Mouse (Mus musculus): Measurements from ENCODE around the gene Ankrd63. TPM values are rescaled to one million over a fixed set of nuclear protein-coding genes. Genes with fewer than 3 reads are reported as not detected.
A peak's percentile ranks its signal among the peaks of the same experiment; 100 is the strongest.

Gene Ankrd63
- total and polyA plus RNA-seq, 2 experiments from 2014 or later, result 0.22 TPM; not detected in 1

DNA sequence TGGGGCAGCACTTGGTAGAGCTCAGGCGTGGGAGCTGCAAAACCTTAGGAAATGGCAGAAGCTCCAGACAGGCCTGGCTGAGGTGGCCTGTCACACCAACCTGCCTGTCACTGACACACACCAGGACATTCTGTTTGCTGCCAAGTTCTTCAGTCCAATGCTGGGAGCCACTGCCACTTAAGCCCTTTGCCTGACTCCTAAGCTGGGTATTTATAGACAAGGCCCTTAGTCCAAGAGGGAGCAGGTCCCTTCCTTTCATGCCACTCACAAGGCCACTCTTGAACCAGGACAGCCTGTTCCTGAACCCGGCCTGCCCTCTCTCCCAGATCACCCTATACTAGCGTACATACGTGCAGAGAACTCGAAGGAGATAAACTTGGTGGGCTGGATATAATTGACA lies 12.9 kb upstream of the Ankrd63 start:
- no peak for TF ChIP-seq CTCF (IDR thresholded peaks at IDR 0.05)
- Histone ChIP-seq H3K4me1 (ENCODE audit: insufficient read depth, low read length) (peaks cover 5% of the 10 kb centered on the region), H3K4me2 (ENCODE audit: low read depth, low read length, poor library complexity, severe bottlenecking) (no peak overlapping the region), H3K27me3 (ENCODE audit: insufficient read depth, low read length) (peaks cover 8% of the 10 kb centered on the region; the same call in 1 of the 2 replicates), H3K9ac (replicated peaks; ENCODE audit: low read length, poor library complexity, severe bottlenecking) (no peak overlapping the region), H3K4me3 (ENCODE audit: low read depth, low read length) (no peak overlapping the region), H3K9me3 (ENCODE audit: low read length) (no peaks in the 10 kb centered on the region), H3K36me3 (ENCODE audit: insufficient read depth, low read length) (no peaks in the 10 kb centered on the region), H3K27ac (ENCODE audit: low read depth, low read length) (no peak overlapping the region)
- DNase-seq (ENCODE audit: low spot score) (no peak), ATAC-seq (ENCODE audit: low FRiP score) (no peak)
- WGBS, result 93% methylated on average over 5 of the region's 5 CpGs

DNA sequence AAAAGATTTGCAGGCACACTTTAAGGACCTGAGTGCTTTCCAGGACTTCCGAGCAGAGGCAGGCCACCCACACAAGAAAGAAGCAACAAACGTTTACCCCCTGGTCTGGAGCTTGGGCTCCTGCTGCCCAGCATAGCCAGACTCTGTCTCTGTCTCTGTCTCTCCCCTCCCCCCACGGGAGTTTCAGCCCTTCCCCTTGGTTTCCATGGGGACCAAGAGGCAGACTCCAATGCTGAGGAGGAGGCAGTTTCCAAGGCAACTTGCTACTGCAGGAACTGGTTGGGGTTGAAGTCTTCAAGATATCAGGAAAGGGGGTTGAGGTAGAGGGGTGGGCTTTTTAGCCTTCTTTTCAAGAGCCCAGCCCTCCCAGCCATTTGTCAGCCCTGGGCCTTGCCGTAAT lies 10.5 kb upstream of the Ankrd63 start:
- no peak overlapping the region for H3K4me3 ChIP-seq (ENCODE audit: low read depth, low read length)
- no peaks in the 10 kb centered on the region for H3K36me3 ChIP-seq (ENCODE audit: insufficient read depth, low read length)
- H3K27ac ChIP-seq (ENCODE audit: low read depth, low read length), result no peak overlapping the region
- no peaks in the 10 kb centered on the region for H3K9me3 ChIP-seq (ENCODE audit: low read length)
- H3K4me2 ChIP-seq (ENCODE audit: low read depth, low read length, poor library complexity, severe bottlenecking), result no peak overlapping the region
- 19% methylated on average over 4 of the region's 4 CpGs for WGBS
- no peak for TF ChIP-seq CTCF (IDR thresholded peaks at IDR 0.05)
- H3K4me1 ChIP-seq (ENCODE audit: insufficient read depth, low read length), result peaks cover 13% of the 10 kb centered on the region
- peak; percentile 77 for DNase-seq (ENCODE audit: low spot score)
- H3K27me3 ChIP-seq (ENCODE audit: insufficient read depth, low read length), result peaks cover 24% of the 10 kb centered on the region
- H3K9ac ChIP-seq (replicated peaks; ENCODE audit: low read length, poor library complexity, severe bottlenecking), result no peak overlapping the region
- ATAC-seq (ENCODE audit: low FRiP score), result peak; percentile 74

DNA sequence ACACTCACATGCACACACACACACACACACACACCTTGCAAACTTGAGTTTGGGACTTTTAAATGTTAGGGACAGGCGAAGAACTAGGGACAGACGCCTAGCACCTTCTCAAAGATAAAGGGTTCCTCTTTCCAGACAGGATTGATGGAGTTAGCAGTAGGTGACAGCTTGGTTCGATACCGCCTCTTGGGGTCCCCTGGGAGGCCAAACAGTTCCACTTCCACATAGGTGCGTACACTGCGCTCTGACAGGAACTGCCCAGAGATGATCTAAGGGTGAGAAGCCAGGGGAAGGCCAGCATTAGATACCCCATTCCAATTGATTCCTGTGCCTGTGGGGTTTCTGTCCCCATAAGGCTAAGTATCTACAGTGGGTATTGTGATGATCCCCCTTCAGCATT lies 9.9 kb upstream of the Ankrd63 start:
- WGBS, result 91% methylated on average over 6 of the region's 6 CpGs
- no peak overlapping the region for H3K27ac ChIP-seq (ENCODE audit: low read depth, low read length)
- peaks cover 30% of the 10 kb centered on the region for H3K27me3 ChIP-seq (ENCODE audit: insufficient read depth, low read length)
- no peak overlapping the region for H3K9ac ChIP-seq (replicated peaks; ENCODE audit: low read length, poor library complexity, severe bottlenecking)
- no peak for TF ChIP-seq CTCF (IDR thresholded peaks at IDR 0.05)
- DNase-seq (ENCODE audit: low spot score) (no peak), ATAC-seq (ENCODE audit: low FRiP score) (no peak)
- no peak overlapping the region for H3K4me3 ChIP-seq (ENCODE audit: low read depth, low read length)
- no peaks in the 10 kb centered on the region for H3K36me3 ChIP-seq (ENCODE audit: insufficient read depth, low read length)
- H3K9me3 ChIP-seq (ENCODE audit: low read length), result no peaks in the 10 kb centered on the region
- H3K4me1 ChIP-seq (ENCODE audit: insufficient read depth, low read length), result peaks cover 13% of the 10 kb centered on the region
- H3K4me2 ChIP-seq (ENCODE audit: low read depth, low read length, poor library complexity, severe bottlenecking), result no peak overlapping the region

DNA sequence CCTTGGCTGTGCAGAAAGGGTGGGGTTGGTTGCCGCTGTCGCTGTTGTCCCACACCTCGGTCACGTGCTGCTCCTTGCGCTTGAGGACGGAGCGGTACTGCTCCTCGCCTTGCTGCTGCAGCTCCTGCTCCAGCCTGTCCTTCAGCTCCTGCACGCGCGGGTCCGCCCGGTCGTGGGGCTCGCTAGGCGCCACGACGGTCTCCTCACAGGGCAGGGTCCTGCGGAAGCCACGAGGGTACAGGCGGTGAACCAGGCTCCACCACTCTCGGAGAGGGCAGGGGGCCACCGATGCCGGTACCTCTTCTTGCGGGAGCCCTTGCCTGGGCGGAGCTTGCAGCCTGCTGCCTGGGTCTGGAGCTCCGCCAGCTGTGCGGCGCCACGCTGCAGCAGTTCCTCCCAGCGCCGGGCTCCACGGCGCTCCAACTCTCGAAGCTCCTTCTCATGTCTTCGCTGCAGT lies 7.3 kb upstream of the Ankrd63 start:
- ATAC-seq (ENCODE audit: low FRiP score), result peak; percentile 55
- Histone ChIP-seq H3K9me3 (ENCODE audit: low read length) (no peaks in the 10 kb centered on the region), H3K27ac (ENCODE audit: low read depth, low read length) (no peak overlapping the region), H3K36me3 (ENCODE audit: insufficient read depth, low read length) (no peaks in the 10 kb centered on the region), H3K4me2 (ENCODE audit: low read depth, low read length, poor library complexity, severe bottlenecking) (peak overlapping the region; percentile 89), H3K4me1 (ENCODE audit: insufficient read depth, low read length) (peaks cover 13% of the 10 kb centered on the region), H3K9ac (replicated peaks; ENCODE audit: low read length, poor library complexity, severe bottlenecking) (peak overlapping the region; percentile 51), H3K4me3 (ENCODE audit: low read depth, low read length) (peak overlapping the region; percentile 39), H3K27me3 (ENCODE audit: insufficient read depth, low read length) (peaks cover 53% of the 10 kb centered on the region)
- DNase-seq (ENCODE audit: low spot score), result peak; percentile 66
- WGBS, result under 1% methylated on average over 36 of the region's 36 CpGs
- no peak for TF ChIP-seq CTCF (IDR thresholded peaks at IDR 0.05)

DNA sequence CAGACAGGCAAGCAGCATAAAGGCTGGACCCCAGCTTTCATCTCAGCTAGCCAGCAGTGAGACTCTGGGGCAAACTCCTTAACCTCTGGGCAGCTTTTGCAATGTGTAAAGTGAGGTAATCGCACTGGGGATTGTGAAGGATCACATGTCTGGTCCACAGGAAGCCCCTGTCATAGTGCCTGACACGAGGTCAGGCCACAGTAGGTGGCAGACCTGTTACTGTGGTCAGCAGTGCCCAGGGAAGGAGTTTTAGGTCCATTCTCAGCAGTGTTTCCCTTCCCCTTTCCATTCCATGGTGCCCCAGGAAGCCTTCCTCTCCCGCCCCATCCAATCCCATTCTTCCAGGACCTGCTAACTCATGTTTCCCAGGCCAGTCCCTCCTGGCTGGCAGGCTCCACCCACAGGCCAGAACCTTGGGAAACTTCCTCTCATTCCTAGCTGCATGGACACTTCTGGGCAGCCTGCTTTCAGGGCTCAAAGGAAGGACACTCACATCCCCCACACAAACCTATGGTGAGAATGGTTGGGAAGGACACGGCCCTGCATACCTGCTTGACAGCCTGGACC lies 6.0 kb upstream of the Ankrd63 start:
- ATAC-seq (ENCODE audit: low FRiP score) (no peak), DNase-seq (ENCODE audit: low spot score) (no peak)
- Histone ChIP-seq H3K36me3 (ENCODE audit: insufficient read depth, low read length) (no peaks in the 10 kb centered on the region), H3K9ac (replicated peaks; ENCODE audit: low read length, poor library complexity, severe bottlenecking) (no peak overlapping the region), H3K9me3 (ENCODE audit: low read length) (no peaks in the 10 kb centered on the region), H3K4me3 (ENCODE audit: low read depth, low read length) (no peak overlapping the region), H3K27ac (ENCODE audit: low read depth, low read length) (no peak overlapping the region), H3K4me1 (ENCODE audit: insufficient read depth, low read length) (peaks cover 9% of the 10 kb centered on the region; the same call in 1 of the 2 replicates), H3K4me2 (ENCODE audit: low read depth, low read length, poor library complexity, severe bottlenecking) (no peak overlapping the region), H3K27me3 (ENCODE audit: insufficient read depth, low read length) (peaks cover 66% of the 10 kb centered on the region)
- TF ChIP-seq CTCF (IDR thresholded peaks at IDR 0.05), result no peak
- 62% methylated on average over 4 of the region's 4 CpGs for WGBS

DNA sequence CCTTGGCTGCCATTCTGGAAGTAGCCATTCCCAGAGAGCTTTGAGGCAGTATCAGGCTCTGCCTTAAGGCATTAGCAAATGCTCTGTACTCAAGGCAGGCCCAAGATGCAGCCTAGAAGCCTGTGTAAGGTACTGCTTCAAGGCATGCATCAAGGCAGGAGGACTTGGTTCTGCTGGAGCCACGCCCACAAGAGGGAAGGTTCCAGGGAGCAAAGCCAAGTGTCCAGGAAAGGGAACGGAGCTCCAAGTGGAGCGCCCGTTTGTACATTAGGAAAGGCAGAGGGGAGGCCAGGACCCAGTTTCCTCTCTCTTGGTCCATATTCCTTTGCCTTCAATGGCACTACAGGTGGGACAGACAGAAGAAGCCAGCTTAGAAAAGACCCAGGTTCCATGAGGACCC lies 4.7 kb upstream of the Ankrd63 start:
- WGBS, result 81% methylated on average over 4 of the region's 4 CpGs
- Histone ChIP-seq H3K4me1 (ENCODE audit: insufficient read depth, low read length) (peaks cover 14% of the 10 kb centered on the region; the same call in 1 of the 2 replicates), H3K4me3 (ENCODE audit: low read depth, low read length) (no peak overlapping the region), H3K36me3 (ENCODE audit: insufficient read depth, low read length) (no peaks in the 10 kb centered on the region), H3K27me3 (ENCODE audit: insufficient read depth, low read length) (peaks cover 79% of the 10 kb centered on the region), H3K27ac (ENCODE audit: low read depth, low read length) (no peak overlapping the region), H3K9me3 (ENCODE audit: low read length) (no peaks in the 10 kb centered on the region), H3K4me2 (ENCODE audit: low read depth, low read length, poor library complexity, severe bottlenecking) (no peak overlapping the region), H3K9ac (replicated peaks; ENCODE audit: low read length, poor library complexity, severe bottlenecking) (no peak overlapping the region)
- ATAC-seq (ENCODE audit: low FRiP score) (no peak), DNase-seq (ENCODE audit: low spot score) (no peak)
- TF ChIP-seq CTCF (IDR thresholded peaks at IDR 0.05), result no peak
